Mouse (Mus musculus) layer of hippocampus, postnatal 10 days (tissue): Measurements from ENCODE around the gene Ubb. TPM values are rescaled to one million over a fixed set of nuclear protein-coding genes. Genes with fewer than 3 reads are reported as not detected.

ENCODE experiments used
- DNase-seq, 2 experiments: peaks; one replicate each; pipeline ENCODE4 v3.0.0; 2021; ENCODE audit warnings: low spot score in 2 of 2
- total RNA-seq, 2 experiments: library from RNA; stranded (reverse); gene quantifications; 2 replicates each; pipeline ENCODE4 v1.2.3; 2021

Gene Ubb
- total RNA-seq, 2 experiments from 2014 or later, result 1,541 to 1,698 TPM

DNA sequence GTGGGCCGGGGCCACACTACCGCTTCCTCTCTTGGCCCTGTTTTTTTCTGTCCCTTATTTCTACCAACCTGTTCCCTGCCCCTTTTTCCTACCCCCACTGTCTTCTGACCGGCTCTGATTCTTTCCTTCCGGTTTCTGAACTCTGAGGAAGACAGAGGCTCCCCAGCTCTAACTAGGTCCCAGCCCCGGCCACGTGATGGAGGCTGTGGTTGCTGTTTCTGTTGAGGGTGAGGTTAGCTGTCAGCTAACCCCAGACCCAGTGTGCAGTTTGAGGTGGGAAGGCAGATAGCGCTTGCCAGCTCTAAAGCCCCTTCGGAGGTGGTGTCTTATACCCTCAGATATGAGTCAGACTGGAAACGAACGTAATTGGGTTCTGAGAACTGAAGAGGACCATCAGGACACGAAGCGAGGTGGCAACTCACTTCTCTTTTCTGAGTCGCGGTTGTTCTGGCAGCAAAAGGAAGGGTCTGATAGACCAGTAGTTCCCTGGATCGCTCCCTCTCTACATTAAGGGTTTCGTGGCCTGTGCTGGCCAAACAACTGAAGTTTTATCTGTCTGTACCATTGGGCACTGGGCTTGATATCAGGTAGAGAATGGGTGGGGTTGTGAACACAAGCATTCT, 25.7 kb downstream of the Ubb start:
- DNase-seq, result peak; percentile 30 to 38

DNA sequence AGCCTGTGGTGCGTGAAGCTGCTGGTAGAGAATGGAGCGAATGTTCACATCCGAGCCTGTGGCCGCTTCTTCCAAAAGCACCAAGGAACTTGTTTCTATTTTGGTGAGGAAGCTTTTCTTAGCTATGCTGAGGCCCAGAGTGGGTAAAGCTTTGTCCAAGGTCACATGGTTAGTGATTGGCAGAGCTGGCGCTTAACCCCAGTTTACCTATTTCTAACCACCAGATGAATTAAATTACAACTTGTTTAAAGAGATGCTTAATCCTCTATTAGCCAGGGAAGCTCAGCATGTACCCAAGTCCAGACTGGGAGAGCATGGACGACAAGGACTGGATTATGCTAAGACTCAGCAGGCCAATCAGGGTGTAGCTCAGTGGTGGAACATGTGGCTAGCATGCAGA, 32.1 kb downstream of the Ubb start:
- DNase-seq, result no peak

DNA sequence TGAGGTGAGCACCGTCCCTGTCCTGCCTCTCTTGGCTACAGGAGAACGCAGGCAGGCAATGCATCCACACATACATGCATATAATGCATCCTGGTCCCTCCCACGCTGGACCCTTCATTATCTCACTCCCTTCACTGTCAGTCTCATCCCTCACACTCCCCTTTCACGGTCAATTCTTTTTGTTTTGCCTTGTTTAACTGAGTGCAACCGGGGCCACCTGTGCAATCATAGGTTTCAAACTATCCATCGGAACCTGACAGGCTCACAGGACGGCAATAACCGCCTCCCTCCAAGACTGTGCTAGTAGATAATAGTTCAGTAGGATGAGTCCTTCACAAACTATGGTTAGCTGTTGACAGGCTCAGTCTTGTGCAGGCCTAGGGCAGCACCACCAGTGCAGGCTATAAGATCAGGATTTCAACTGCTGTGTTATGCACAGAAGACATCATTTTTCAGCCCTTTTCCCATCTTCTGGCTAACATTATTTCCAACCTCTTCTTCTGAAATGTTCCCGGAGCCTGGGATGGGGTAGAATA, 33.8 kb downstream of the Ubb start:
- no peak for DNase-seq

DNA sequence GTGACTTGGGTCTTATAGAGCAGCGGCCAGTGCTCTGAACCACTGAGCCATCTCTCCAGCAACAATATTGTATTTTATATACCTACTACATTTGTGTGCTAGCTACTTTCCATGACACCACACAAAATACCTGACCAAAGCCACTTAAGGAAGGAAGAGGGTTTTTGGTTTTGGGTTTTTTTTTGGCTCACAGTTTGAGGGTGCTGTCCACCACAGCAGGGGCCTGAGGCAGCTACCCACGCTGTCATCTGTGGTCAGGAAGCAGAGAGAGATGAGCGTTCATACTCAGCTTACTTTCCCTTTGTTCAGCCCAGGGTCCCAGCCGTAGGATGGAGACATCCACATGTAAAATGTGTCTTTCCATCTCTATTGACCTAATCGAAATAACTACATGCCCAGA, 36.1 kb downstream of the Ubb start:
- no peak for DNase-seq

DNA sequence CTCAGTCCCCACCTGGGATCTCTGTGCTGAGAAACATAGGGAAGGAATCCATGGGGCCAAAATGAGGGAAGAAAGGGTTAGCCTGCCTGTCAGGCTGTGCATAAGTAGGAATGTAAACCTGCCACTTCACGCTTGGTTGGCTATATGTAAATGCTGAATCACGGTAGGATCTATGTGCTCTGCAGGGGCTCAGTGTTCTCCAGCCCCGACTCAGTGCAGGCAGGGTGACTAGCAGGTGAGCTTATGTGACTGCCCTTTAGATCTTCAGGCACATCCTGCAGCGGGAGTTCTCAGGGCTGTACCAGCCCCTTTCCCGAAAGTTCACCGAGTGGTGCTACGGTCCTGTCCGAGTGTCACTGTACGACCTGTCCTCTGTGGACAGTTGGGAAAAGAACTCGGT, 38.4 kb downstream of the Ubb start:
- no peak for DNase-seq

DNA sequence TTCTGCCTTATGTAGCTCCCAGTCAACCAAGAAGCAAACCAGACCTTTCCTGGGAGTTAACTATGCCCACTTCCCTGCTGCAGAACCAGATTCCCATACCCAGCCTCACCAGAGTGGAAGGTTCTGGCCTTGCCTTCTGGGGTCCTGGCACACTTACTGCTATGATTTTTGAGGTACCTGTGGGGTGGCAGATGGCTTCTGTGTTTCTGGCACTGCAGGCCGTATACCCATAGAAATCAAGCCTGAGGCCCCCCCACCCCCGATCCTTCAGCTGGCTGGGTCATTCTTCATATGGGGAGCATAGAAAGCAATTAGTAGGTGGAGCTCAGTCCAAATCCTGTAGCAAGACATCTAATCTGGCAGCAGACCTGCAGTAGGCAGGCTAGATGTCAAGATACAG, 40.1 kb downstream of the Ubb start:
- no peak for DNase-seq

DNA sequence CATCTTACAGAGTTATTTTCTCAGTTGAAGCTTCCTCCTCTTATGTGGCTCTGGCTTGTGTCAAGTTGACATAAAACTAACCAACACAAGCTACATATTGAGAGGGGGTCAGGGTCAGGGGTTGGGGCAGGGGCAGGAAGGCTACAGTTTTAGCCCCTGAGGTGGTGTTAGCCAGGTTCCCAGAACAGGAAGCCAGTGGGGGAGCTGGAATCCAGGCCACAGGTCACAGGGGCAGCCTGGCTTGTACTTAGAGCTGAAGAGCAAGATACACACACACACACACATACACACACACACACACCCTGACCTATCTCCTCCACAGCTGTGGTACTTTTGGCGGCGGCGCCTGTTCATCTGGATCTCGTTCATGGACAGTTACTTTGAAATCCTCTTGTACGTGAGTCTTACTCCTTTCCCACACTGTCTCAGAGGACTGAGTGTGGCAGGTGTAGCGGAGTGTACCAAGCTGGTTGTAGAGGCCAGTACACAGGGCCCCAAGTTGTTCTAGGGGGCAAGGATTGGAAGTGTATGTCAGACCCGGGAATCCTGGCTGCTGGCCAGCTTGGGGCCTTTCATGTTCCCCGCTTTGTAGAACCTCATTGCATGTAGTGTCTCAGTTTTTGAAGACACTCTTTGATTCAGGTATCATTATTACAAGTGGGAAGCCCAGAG, 41.1 kb downstream of the Ubb start:
- no peak for DNase-seq

DNA sequence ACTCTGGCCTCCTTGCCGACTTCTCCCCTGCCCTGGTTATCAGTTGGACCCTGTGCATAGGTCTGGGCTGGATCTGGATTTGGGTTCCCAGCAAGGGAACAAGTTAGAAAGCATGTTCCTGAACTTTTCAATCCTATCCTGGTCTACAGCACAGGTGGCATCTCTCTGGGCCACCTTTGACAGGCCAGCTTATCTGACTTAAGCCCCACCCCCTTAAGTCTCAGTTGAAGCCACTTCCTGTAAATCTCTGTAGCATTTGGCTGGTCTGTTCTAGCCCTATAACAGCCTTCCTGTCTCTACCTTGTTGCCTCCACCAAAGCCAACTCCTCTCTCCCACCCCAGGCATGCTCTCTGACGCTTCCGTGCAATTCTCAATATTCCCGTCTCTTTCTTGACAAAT, 47.6 kb downstream of the Ubb start:
- DNase-seq, result no peak

DNA sequence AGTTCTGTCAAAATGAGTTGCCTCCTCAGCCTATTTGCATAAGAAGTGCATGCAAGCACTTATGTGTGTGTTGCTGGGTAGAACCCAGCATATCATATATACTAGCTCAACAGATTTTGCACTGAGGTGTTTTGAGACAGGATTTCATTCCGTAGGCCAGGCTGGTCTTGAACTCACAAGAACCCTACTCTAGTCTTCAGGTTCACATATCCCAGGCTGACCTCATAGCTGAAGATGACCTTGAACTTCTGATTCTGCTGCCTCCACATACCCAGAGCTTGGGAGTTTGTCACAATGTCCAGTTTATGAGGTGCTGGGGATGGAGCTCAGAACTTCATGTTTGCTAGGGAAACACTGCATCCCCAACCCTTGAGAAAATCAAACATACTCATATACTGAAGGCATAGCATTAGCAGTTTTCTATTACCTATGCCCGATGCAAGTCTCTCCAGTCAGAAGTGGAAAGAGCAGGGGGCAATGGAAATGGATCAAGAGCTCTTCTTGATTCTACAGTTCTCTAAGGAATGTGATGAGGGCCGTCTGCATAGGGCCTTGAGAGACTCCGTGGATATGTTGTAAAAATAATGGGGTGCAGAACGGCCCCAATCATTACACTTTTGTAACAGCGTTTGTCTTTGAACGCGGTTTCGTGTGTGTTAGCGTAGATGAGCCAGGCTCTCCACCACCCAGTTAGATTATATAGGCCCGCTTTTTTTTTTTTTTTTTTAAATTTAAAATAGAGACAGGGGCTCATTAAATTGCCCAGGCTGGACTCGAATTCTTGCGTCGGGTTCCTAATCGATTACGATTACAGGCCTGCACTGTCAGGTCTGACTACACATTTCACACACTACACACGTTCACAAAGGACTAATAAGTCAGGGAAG, 51.0 kb downstream of the Ubb start:
- DNase-seq, result no peak

Other genes starting within 250 kb of the Ubb start
- gene Pigl, start 92.7 kb upstream of the Ubb start, total RNA-seq, result 1 to 10 TPM; 7.0 to 7.6 TPM
- gene Ncor1, start 92.6 kb upstream of the Ubb start, total RNA-seq, result 100 to 1,000 TPM; 250 to 284 TPM
- gene Cenpv, start 11.9 kb upstream of the Ubb start, total RNA-seq, result 10 to 100 TPM; 41.5 to 44.4 TPM
- gene Trpv2, start 23.3 kb downstream of the Ubb start, total RNA-seq, result 10 to 100 TPM; 26.1 to 26.3 TPM
- 10 to 100 TPM; 10.7 to 11.3 TPM for gene Lrrc75a, start 97.4 kb downstream of the Ubb start, total RNA-seq
- 10 to 100 TPM; 19.1 to 23.4 TPM for gene Mmgt2, start 97.5 kb downstream of the Ubb start, total RNA-seq
- gene Zfp287, start 180.7 kb downstream of the Ubb start, total RNA-seq, result 10 to 100 TPM; 17.8 to 19.9 TPM
- gene Gm10428, start 201.9 kb downstream of the Ubb start, total RNA-seq, result not detected
- gene Zfp286, start 238.3 kb downstream of the Ubb start, total RNA-seq, result 10 to 100 TPM; 20.8 to 21.7 TPM